Mouse (Mus musculus) retina, postnatal 1 day (tissue): ENCODE measurements around the gene Irf5.

Experiments
- DNase-seq: peaks from one replicate; pipeline ENCODE4 v3.0.0-alpha.2; 2012

The Irf5 gene

DNA sequence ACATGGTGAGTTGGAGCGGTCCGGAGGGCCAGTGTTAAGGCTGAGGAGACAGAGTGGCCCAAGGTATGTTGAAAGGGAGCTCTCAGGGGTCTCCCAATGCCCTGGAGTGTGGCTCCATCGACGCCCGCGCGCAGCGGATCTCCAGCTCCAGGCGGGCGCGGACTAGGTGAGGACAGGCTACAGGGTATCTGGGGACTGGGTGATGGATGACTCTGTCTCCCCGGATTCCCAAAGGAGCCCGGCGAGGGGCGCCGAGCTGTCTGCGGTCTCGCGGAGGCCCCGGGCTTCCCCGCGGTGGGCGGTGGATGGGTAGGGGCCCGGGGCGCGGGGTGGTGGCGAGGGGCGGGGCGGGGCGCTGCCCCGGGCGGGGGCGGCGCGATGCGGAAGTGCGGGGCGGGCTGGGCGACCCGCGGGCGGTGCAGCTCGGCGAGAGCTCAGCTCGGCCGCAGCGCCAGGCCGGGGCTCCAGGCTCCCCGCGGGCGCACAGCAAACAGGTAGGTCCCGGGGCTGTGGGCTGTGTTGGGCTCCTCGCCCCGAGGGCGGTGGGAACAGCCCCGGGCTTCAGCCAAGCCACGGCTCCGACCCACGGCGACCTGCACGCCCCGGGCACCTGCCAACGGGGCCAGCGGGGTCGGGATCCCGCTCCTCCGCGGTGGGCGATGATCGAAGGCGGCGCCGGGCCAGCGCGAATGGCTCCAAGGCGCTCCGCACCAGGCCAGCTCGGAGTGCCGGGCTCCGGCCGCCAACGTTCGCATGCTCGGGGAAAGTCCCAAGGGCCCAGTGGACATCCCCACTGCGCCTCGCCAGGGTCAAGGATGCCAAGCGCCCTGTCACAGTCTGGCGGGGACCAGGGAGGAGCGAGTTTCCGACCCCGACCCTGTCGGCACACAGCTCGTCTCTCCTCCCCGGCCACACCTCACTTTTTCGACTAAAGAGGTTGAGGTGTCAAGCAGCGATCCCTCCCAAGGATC is at the start of gene Irf5:
Gene Irf5, plus strand, starts transcription at position 345 of the 971 bp plus-strand sequence.
- DNase-seq: peak; percentile 48

DNA sequence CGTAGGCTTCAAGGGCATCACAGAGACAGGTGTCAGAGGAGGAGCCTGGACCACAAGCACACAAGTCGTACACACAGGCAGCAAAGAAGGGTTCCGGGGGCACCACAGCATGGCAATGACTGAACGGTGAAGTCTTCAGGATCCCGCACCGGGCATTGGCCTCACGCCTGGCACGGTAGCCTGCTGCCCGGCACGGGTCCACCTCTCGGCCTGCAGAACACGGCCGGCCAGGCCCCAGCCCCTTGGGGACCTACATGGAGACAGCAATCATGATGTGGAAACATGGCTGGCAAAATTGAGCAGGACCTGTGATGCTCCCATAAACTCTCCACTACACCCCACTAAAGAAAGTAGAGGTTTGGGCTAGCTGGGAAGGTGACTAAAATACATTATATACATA is 43.7 kb upstream of the Irf5 start:
- no peak for DNase-seq

DNA sequence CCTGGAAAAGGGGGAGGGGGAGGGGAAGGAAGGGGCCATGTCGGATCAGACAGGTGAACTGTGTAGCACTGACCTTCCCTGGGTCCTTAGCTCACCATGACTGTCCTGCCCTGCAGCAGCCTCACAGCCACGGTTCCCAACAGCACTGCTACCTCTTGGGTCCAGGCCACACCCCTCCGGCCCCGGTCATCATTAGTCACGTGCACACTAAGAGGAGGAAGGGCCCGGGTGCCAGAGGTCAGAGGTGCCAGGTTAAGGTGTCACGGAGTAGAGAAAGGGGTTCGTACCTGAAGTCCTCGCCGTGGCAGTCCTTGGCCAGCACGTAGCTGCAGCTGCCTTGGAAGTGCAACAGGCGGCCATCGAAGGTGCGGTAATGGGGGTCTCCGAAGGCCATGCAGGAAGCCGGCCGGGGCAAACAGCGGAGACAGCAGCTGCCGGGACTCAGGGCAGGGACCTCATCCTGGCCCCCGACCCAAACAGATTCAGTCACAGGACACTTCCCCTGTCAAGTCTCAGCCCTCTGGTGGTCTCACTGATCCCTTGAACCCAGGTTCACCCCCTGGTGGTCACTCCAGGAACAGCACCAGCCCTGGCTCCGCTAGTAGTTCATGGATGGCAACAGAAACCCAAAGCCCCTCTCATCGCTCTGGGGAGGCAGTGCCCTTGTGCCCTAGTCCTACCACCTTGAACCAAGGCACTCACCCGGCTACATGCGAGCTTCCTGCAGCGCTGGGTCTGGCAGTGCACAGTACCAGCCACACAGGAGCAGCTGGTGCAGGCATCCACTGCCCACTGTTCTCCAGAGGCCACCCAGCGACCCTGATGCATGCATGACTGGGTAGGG is 41.5 kb upstream of the Irf5 start:
- DNase-seq: peak; percentile 87

DNA sequence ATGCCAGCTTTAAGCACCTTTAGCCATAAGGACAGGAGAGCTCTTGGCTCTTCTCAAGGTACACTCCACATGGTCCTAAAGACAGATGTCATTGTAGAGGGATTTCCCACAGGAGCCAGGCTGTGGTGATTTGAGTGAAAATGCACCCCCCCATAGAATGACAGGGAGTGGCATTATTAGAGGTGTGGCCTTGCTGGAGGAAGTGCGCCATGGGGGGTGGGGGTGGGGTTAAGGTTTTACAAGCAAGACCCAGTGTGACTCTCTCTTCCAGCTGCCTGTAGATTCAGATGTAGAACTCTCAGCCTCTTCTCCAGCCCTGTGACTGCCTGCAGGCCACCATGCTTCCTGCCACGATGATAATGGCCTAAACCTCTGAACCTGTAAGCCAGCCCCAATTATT is 40.5 kb upstream of the Irf5 start:
- no peak for DNase-seq

DNA sequence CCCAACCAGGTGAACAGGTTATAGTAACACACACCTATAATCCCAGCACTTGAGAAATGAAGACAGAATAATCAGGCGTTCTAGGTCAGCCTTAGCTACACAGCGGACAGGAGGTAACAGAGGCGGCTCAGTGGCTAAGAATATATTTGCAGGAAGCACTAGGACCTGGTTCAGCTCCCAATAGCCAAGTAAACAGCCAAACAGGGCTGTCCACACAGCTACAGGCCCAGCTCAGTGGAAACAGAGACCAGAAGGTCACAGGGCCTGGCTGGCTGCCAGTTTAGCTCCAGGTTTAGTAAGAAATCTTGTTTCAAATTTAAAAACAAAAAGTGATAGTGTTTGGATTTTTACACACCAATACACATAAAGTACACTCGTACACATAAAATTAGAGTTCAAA is 32.3 kb upstream of the Irf5 start:
- no peak for DNase-seq

DNA sequence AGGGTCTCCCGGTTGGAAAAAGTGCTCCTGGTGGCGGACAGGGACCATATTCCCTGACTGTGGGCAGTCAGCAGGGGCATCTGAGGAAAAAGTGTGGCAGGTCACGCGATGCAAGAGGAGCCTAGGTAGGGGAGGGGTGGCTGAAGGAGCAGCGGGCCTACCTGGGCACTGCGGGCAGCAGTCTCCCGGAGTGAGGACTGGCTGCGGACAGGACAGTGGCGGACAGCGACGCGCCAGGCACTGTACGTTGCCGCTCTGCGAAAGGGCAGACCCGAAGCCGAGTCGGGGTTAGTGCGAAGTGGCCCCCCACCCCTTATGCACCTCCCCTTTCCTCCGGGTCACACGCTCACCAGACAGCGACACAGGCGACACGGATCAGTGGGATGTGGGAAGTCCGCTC is 30.2 kb upstream of the Irf5 start:
- DNase-seq: no peak

DNA sequence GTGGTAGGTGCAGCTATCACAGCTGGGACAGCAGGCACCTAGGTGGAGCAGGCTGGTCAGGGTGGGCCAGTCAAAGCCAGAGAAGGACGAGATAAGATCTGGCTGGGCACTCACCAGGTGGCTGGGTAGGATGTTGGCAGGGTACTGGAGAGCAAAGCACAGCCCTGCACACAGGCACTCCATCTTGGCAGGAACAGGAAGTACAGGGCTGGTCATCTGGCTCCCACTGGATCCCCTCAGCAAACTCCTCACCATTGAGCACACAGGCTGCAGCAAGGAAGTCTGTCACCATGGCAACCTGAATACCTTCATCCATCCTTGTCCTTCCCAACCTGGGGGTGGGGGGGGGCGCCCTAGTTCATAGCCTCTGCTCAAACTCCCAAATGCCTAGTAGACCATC is 28.6 kb upstream of the Irf5 start:
- no peak for DNase-seq

DNA sequence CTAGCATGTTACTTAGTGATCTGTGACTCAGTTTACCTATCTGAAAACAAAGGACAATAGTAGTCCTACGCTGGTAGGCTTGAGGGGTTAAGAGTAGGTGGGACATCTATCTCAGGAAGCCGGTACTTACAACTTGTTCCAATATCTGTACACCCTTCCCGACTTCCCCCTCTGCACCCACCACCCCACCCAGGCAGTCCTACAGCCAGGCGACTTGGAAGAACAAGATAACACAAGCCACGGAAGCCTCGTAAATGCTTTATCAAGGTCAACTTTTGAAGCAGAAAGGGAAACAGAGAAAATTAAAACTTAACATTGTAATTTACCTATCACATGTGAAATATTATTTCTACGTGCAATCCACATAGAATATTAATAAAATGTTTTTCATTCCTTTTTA is 26.2 kb upstream of the Irf5 start:
- DNase-seq: no peak

DNA sequence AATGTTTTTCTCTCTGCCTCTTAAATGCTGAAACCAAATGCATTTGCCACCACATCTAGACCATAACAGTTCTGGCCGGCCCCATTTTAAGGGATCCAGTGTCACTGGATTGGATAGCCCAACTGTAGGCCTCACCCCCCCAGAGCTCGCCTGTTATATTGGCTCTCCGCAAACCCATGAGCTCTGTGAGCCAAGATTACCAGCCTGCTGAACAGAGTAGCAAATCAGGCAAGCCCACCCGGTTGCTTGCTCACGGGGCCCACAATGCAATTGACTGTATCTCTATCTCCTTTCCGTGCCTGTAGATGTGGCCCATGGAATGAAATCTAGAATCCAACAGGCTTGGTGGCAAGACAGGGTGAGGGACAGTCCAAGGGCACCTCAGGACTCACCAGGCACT is 25.6 kb upstream of the Irf5 start:
- DNase-seq: no peak

DNA sequence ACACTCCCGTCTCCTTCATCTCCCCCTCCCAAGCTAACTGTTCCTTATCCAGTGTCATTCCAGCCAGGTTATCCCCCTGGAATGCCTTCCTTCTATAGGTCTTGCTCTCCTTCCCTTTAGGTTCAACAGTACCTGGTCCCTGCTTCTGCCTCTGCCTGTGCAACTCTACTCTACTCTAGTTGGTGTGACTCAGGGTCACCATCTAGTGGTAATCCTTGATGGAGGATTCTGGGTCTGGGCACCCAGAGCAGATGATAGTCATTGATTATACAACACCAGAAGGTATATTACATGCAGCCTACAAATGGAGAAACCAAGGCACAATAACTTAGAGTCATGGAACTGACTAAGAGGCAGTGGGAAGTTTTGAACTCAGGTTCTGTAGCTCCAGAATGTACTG is 24.8 kb upstream of the Irf5 start:
- no peak for DNase-seq

DNA sequence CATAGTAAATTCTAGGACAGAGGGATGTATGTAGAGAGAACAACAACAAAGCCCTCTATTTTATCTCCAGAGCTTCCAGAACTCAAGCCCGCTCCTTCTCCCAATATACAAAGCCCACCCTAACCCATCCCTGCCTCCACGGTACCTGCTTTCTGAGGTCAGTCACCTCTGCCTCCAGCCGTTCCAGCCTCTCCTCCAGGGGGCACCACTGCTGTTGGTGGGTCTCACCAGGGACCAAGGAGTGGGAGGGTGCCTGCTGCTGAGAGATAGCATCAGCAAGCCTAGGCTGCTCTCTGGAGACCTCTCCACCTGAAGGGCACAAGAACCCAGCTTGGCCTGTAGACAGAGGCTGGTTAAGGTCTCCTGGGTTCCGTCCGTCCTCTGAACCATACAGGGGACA is 20.9 kb upstream of the Irf5 start:
- DNase-seq: no peak

DNA sequence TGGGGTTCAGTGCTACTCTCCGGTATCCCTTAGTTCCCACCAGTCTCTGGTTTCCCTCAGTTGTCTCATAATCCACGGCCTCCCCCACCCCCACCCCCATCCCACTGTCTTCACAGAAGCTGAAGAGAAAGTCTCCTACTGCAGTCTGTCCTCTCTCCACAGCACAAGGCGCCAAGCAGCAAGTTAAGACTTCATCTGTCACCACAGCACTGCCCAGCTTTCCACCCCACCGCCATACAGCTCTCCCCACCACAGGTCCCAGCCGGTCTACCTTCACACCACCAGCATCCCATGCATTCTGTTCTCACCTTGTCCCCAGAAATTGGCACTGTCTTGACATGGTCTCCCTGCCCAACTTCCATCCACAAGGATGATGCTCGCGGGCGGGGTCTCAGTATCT is 19.6 kb upstream of the Irf5 start:
- no peak for DNase-seq

DNA sequence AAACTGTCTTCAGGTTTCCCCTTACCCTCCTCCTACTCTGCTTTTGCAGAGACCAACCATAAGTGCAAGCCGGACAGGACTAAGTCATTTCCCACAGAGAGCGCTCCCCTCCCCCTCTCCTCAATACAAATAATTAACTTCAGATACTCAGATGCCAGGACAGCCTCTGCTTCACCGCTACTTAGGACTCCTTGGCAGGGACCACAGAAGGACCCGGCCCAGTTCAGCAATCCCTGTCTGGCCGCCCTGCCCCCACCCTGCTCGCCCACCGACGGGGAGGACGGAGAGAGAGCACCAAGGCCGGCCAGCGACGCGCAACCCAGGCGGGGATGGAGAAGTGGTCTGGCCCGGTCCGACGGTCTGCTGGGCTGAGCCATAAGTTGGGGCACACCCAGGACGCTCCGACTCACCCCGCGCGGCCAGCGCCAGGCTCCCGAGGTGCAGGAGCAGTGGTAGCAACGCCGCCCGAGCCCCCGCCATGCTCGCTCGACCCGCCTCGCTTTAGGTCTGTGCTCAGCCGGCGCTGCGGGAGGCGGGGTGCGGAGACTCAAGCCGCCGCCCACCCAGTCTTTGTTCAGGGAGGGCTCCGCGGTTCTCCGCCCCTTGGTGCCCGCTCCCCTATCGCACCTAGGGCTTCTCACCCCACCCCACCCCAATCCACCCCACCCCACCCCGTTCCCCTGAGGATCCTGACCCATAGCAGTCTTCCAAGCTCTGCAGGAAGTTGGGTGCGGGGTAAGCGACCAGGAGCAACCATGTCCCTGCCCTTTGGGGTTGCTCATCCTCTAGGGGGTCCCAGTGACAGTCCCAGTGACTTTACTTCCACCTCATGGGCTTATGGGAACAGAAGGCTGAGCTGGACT is 18.7 kb upstream of the Irf5 start, which contains the start of gene Kcp:
Gene Kcp, minus strand, starts transcription at position 506 of the 863 bp plus-strand sequence.
- DNase-seq: peak; percentile 53

DNA sequence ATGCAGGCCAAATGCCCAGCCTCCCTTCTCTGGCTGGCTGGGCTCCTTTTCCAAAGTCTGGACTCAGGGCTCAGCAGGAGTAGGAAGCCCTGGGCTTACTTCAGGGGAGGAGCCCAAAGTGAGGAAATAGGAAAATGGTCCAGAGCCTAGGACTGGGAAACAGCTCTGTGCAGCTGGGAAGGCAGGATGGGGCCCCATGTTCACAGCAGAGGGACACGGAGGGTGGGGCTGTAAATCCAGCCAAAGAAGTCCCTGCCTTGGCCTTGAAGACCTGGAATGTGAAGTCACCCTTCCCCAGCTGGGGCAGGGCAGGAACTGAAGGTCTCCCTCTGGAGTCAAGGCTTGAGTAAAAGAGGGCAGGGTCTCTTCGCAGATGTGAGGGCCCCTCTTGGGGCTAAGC is 17.3 kb upstream of the Irf5 start:
- no peak for DNase-seq

DNA sequence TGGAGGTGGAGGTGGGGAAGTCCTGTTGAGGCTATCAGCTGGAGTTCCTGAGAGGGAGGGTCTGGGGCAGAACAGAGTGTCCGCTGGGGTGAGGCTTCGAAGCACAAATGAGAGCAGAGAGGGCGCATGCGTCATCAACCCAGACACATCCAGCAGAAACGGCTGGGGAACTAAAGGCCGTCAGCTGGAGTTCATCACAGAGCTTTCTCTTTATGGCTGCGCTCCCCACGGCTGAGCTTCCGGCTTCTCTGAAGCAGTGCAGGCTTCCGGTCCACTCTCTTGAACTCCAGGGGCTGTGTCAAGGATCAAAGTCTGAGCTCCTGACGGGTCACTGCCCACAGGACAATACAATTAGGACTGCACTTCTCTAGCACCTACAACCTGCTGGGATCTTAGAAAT is 13.1 kb upstream of the Irf5 start:
- DNase-seq: peak; percentile 80

DNA sequence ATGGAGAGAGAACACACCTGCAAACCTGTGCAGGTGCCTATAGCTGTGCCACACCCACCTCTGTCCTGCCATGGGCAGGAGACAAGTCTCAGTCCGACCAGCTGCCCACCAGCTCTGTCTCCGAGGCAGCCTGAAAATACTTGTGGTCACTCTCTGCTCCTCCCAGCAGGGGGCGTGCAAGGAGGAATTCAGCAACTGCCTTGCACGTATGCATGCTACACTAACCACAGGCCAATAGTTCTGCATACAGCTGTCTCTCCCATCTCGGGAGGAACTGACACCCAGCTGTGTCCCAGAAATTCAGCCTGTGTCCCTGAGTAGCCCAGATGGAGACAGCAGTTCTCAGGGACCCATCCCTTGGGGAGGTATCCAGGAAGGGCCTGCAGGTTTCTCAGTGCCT is 9.3 kb upstream of the Irf5 start:
- peak; percentile 84 for DNase-seq

DNA sequence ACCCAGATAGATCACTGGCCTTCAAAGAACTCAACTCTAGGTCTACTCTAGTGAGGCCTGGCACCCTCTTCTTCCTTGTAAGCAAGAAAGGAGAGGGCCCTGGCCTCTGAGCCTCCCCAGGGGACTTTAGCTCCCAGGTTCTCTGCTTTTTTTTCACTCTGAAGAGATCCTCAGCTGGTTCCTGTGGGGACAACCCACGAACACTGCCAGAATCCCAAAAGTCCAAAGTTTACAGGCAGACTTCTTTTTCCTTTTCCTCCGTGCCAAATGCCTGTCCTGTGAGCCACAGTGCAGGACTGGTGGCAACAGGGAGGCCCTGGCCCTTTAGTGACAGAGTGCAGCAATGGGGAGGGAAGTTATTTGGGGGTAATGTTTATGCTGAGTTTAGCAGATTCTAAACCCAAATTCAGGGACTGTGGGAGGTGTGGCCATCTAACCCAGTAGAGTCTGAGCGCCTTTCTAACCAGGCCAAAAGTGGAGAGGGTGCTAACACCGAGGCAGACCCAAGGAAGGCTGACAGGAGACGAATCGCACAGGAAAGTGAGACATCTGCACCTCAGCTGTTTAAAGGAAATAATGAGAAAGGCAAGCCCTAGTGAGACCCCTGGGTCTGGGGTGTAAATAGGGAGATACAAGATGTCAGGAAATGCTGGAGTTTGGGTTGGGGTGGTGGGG is 3.7 kb upstream of the Irf5 start:
- no peak for DNase-seq

DNA sequence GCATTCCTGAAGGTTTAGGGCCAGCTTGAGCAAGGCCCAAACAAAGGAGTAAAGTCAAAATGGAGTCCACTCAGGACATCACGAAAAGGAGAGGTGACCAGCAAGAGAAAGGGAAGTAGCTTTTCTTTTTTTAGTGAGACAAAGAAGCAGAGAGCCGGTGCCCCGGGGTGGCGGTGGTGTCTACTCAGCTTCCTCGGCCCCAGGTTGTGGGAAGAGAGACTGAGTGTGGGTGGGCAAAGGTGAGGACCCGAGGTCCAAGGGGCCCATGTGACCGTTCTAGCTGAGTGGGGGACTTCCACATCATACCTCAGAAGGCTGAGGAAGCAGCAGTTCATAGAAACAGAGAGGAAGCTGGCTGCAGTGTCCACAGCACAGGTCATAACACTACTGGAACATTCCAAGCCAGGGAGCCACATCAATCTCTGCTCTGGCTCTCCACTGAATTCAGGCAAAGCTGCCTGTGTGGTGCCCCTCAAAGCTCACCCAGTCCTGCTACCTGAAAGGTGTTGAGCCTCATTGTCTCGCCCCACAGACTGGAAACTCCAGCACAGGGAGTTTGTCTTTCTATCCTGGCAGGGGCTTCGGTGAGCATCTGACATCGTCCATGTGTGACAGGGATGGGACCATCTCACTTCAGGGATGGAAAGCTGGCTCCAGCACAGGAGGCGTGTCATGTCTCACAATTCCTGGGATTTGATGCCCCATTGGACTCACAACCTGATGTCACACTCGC is 3.0 kb upstream of the Irf5 start:
- no peak for DNase-seq

DNA sequence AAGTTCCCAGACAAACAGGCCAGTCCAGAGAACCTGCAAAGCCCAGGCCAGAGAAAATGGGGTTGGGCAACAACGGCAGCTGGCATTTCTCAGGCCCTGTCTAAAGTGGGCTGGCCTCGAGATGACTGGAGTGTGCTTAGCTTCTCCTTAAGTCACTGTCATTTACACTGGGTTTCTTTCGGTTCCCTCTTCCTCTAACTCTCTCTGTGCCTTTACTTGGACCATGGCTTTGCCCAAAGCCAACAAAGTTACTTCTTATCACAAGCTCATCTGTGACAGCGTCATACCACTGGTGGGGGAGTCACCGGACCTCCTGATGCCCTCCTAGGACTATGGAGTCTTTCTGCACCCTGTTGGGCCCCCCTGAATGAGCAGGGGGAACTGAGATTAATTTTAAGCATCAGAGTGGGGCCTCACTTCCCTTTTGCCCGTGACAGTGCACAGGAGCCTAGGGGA is 2.4 kb upstream of the Irf5 start:
- DNase-seq: peak; percentile 48

DNA sequence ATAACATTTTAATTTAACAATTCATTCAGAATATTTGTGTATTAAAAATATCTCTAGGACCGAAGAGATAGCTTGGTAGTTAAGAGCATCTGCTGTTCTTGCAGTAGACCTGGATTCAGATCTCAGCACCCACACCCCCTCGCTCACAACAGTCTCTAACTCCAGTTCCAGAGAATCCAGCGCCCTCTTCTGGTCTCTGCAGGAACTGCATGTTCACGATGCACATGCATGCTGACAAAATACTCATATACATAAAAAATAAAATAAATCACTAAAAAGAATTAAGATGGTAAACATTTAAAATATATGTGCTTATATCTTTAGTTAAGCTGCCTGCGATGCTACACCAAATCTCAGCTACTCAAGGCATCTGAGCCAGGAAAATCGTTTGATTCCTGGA is 1.2 kb upstream of the Irf5 start:
- DNase-seq: peak; percentile 39

DNA sequence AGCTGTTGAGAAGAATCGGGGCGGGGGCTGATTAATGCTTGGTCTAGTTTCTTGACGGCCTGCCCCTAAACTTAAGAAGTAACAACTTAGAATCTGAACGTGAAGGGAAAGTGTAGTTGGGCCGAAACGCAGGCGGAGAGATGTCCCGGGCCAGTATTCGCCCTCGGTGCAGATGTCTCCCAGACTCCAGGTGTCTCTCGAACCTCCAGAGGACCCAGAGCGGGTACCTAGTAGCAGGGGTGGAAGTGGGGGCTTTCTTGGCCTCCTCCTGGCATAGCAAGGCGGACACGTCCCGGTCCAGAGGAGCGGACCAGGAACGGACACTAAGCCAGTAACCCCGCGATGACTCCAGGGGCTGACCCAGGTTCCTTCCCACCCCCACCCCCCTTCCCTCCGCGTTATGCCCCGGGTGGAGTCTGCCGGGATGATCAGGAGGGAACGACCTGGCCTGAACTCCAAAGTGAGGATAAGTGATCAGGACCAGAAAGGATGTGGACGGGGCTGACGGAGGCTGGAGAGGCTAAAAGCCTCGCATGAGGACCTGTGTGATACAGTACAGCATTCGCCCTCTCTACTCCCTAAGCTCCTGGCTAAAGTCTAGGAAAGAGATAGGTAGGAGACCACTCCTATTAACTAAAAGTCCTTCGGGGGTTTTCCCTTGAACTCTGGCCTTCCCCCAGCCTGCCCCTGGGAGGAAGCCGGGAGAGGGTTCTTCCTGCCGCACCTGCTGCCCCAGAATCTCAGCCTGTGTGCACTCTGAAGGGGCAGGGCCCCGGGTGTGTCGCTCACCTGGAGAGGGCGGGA is 1.1 kb downstream of the Irf5 start:
- no peak for DNase-seq
